Mouse (Mus musculus): Measurements from ENCODE around the gene Mpv17l2. TPM values are rescaled to one million over a fixed set of nuclear protein-coding genes. Genes with fewer than 3 reads are reported as not detected.

Gene Mpv17l2
- polyA plus RNA-seq, 1 experiment from 2014 or later: 36.2 TPM

DNA sequence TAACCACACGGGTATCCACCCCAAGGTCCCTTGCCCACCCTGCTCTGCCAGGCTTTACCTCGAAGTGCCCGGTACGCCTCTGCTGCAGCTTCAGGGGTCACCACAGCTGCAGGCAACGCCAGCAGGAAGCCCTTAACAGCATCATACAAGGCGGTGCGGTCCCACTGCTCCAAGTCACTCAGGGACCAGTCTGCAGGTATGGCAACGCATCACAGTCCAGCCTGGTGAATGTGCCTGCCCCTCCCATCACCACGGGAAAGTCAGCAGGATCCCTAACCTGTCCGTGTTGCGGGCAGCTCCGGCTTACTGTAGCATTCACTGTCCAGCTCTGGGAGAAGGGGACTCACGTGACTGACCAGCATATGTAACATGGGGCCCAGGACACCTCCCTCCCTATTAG lies 11.3 kb upstream of the Mpv17l2 start:
- H3K27me3 ChIP-seq: no peaks in the 10 kb centered on the region
- no peaks in the 10 kb centered on the region for H3K9me3 ChIP-seq
- no peak overlapping the region for H3K4me2 ChIP-seq
- peaks cover 38% of the 10 kb centered on the region for H3K36me3 ChIP-seq
- no peak overlapping the region for H3K4me3 ChIP-seq
- H3K27ac ChIP-seq: no peak overlapping the region
- peaks cover 41% of the 10 kb centered on the region for H3K4me1 ChIP-seq
- WGBS: 90% methylated on average over 13 of the region's 13 CpGs
- ATAC-seq (ENCODE audit: borderline replicate concordance, extremely low read depth, low FRiP score, low TSS enrichment): no peak
- H3K9ac ChIP-seq: no peak overlapping the region

DNA sequence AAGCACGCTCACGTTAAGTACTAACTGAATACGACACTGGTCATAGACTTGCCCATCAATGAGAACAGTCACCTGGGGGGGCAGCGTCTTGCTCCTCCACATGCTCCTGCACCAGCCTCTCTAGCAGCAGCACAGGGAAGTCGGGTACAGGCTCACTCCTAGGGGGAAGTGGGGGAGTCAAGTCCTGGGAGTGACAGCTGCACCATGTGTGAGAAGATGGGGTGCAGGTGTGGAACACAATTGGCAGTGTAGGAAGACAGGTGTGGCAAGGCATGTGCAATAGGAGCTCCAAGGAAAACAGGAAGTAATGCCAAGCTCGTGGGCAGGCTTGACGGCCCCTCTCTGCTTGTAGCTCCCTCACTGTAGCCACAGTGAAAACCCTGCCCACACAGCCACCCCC lies 10.5 kb upstream of the Mpv17l2 start:
- no peak overlapping the region for H3K4me2 ChIP-seq
- H3K27ac ChIP-seq: no peak overlapping the region
- peaks cover 38% of the 10 kb centered on the region for H3K36me3 ChIP-seq
- no peak overlapping the region for H3K9ac ChIP-seq
- H3K4me3 ChIP-seq: no peak overlapping the region
- no peaks in the 10 kb centered on the region for H3K9me3 ChIP-seq
- no peak for ATAC-seq (ENCODE audit: borderline replicate concordance, extremely low read depth, low FRiP score, low TSS enrichment)
- 84% methylated on average over 7 of the region's 7 CpGs for WGBS
- no peaks in the 10 kb centered on the region for H3K27me3 ChIP-seq
- peaks cover 50% of the 10 kb centered on the region for H3K4me1 ChIP-seq

DNA sequence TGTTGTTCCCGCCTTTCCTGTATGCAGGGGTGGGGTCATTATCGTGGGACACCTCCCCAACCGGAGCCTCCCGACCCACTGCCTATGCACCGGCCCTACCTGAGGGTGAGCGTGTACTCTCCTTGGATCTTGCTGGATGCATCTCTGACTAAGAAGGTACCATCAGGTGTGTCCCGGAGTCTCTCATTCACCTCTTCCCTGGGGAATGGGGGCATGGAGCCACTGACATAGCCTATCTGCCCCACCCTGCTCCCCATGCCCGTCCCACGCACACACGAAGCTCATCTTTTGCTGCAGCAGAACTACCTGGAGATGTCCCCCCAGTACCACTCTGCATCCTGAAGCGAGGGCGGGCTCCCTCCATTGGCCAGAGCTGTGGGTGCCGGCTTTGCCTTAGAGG lies 10.0 kb upstream of the Mpv17l2 start:
- ATAC-seq (ENCODE audit: borderline replicate concordance, extremely low read depth, low FRiP score, low TSS enrichment): no peak
- Histone ChIP-seq H3K9me3 (no peaks in the 10 kb centered on the region), H3K36me3 (peaks cover 38% of the 10 kb centered on the region), H3K4me3 (no peak overlapping the region), H3K9ac (no peak overlapping the region), H3K4me2 (no peak overlapping the region), H3K27ac (no peak overlapping the region), H3K27me3 (no peaks in the 10 kb centered on the region), H3K4me1 (peaks cover 52% of the 10 kb centered on the region)
- 88% methylated on average over 13 of the region's 13 CpGs for WGBS

DNA sequence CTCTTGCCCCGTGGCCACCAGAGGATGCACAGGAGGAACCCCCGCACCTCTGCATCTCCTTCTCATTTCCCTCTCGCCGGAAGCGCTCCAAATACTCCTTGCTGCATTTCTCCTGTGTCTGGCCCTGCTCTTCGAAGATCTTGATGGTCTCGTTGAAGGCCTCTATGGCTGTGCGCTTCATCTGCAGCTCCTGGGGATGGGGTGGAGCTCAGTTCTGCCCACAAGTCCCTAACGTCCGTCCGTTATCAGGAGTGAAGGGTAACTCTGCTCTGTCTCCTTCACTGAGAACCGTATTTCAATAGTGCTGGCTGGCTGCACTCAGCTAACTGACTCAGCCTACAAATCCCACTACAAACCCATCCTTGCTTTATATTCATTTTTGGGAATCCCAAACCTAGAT lies 9.1 kb upstream of the Mpv17l2 start:
- H3K9me3 ChIP-seq: no peaks in the 10 kb centered on the region
- no peak overlapping the region for H3K27ac ChIP-seq
- ATAC-seq (ENCODE audit: borderline replicate concordance, extremely low read depth, low FRiP score, low TSS enrichment): no peak
- H3K27me3 ChIP-seq: no peaks in the 10 kb centered on the region
- no peak overlapping the region for H3K4me2 ChIP-seq
- 66% methylated on average over 12 of the region's 12 CpGs for WGBS
- peaks cover 49% of the 10 kb centered on the region for H3K4me1 ChIP-seq
- peaks cover 38% of the 10 kb centered on the region for H3K36me3 ChIP-seq
- no peak overlapping the region for H3K4me3 ChIP-seq
- H3K9ac ChIP-seq: no peak overlapping the region

DNA sequence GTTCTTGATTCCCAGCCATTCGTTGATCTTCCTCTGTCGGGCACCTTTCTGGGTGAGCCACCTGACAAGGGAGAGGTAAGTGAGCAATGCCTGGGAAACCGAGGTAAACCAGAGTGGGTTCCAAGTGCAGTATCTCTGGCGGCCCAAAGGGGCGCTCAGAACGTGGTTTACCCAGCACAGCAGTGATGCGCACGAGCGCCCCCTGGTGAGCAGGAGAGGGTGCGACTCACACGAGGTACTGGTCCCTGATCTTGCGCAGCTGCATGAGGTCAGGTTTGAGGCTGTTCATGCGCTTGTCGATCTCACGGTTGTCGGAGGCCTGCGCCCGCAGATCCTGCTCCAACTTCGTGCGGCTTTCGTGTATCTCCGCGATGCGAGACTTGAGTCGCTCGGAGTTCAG lies 8.6 kb upstream of the Mpv17l2 start:
- Histone ChIP-seq H3K9me3 (no peaks in the 10 kb centered on the region), H3K27me3 (no peaks in the 10 kb centered on the region), H3K4me2 (no peak overlapping the region), H3K27ac (no peak overlapping the region), H3K4me3 (no peak overlapping the region), H3K4me1 (peaks cover 44% of the 10 kb centered on the region), H3K36me3 (peaks cover 38% of the 10 kb centered on the region), H3K9ac (no peak overlapping the region)
- WGBS: 6% methylated on average over 26 of the region's 26 CpGs
- peak; percentile 23; the same call in 1 of the 2 replicates for ATAC-seq (ENCODE audit: borderline replicate concordance, extremely low read depth, low FRiP score, low TSS enrichment)

DNA sequence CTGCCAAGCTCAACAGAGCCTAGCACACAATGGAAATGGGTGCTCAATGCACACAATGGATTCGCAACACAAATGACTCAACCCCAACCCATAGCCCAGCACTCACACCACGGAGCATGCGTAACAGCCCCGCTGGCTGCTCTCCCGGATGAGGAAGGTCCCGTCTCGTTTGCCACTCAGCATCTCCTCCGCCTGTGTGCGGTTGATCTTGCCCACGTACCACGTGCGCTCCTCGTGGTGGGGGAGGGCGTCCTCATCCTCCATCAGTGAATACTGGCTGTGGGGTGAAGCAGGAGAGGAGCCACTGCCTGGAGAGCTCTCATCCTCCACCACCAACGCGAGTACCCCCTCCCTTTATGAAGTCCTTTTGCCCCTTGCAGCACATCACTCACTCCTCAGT lies 8.2 kb upstream of the Mpv17l2 start:
- no peak overlapping the region for H3K4me3 ChIP-seq
- no peak overlapping the region for H3K27ac ChIP-seq
- WGBS: 80% methylated on average over 16 of the region's 16 CpGs
- H3K9ac ChIP-seq: no peak overlapping the region
- H3K4me1 ChIP-seq: peaks cover 40% of the 10 kb centered on the region
- peaks cover 38% of the 10 kb centered on the region for H3K36me3 ChIP-seq
- H3K4me2 ChIP-seq: no peak overlapping the region
- no peaks in the 10 kb centered on the region for H3K27me3 ChIP-seq
- ATAC-seq (ENCODE audit: borderline replicate concordance, extremely low read depth, low FRiP score, low TSS enrichment): no peak
- H3K9me3 ChIP-seq: no peaks in the 10 kb centered on the region

DNA sequence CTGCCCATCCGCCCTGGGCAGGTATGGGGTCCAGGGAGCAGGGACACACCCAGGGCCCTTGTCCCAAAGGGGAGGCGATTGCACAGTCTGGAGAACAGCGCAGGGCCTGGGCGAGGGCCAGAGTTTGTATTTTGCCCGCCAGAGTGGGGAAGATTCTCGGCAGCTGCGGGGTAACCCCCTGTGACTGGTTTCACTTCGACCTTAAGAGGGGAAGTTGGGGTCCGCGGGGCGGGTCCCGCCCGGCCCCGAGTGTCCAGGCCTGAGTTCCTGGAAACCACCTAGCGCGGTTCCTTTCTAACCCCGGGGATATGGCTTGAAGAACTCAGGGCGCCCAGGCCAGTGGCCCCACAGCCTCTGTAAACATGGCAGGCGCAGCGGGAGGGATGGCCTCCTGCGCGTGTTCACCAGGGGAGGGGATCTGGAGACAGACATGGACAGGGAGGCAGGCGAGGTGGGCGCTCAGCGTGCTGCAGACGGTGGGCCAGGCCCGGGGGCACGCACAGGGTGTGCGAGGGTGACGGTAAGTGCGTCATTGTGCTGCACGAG lies 7.6 kb upstream of the Mpv17l2 start:
- Histone ChIP-seq H3K9me3 (no peaks in the 10 kb centered on the region), H3K36me3 (peaks cover 38% of the 10 kb centered on the region), H3K4me3 (no peak overlapping the region), H3K4me1 (peaks cover 36% of the 10 kb centered on the region), H3K4me2 (no peak overlapping the region), H3K9ac (no peak overlapping the region), H3K27ac (no peak overlapping the region), H3K27me3 (no peaks in the 10 kb centered on the region)
- 93% methylated on average over 32 of the region's 32 CpGs for WGBS
- no peak for ATAC-seq (ENCODE audit: borderline replicate concordance, extremely low read depth, low FRiP score, low TSS enrichment)

DNA sequence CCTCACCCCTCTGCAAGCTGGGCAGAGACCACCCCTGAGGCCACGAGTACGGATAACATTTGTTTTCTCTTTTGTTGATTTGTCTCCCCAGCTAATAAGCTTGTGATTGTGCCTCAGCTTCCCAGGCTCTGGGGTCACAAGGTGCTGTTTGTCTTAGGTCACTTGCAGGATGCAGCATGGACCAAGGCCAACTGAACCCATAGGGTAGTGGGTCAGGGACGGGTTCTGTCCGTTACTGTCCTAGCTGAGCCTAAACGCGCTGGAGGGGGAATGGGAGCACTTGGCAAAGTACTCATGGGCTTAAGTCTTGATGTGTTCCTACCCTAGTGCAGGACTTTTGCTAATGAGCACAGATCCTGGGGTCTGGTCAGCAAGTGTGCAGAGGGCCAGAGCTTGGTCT lies 6.8 kb upstream of the Mpv17l2 start:
- ATAC-seq (ENCODE audit: borderline replicate concordance, extremely low read depth, low FRiP score, low TSS enrichment): no peak
- WGBS: 74% methylated on average over 6 of the region's 6 CpGs
- no peak overlapping the region; the same call in 1 of the 2 replicates for H3K4me2 ChIP-seq
- no peak overlapping the region for H3K4me3 ChIP-seq
- H3K36me3 ChIP-seq: peaks cover 38% of the 10 kb centered on the region
- no peak overlapping the region for H3K9ac ChIP-seq
- peaks cover 28% of the 10 kb centered on the region for H3K4me1 ChIP-seq
- no peak overlapping the region; the same call in 1 of the 2 replicates for H3K27ac ChIP-seq
- H3K9me3 ChIP-seq: no peaks in the 10 kb centered on the region
- H3K27me3 ChIP-seq: no peaks in the 10 kb centered on the region

DNA sequence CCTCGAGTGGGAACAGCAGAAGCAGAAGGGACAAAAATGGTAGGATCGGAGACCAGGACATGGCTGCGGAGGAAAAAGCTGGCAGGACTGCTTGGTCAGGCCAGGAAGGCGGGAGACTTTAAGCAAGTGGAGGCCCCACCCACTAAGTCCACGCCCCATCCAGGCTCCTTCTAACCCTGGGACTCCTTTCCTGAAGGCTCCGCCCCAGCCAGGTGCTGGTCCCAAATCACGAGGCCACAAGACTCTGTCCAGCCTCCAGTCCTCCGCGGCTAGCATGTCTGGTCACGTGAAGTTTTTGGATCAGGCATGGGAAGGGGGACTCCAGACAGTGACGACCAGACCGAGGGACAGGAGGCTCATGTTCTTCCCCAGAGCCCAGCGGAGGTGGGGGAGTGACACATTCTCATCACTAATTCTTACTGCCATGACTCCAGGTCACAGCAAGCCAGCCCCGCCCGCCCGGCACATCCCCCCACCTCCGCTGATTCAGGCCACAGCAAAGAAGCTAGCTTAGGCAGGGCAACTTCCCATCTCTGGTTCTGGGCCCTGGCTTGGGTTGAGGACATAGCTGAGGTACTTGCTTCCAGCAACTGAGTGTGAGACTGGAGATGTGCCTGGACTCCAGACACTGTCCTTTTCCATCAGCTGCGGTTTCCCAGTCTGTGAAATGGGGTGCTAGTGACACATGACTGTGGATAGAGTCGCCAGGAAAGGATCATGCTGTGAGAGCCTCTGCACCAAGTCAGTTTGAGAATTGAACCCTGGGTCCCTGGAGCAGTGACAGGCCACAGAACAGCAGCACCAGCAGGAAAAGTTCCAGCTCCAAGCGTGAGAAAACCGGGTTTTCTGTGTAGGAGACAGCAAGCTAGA lies 6.1 kb upstream of the Mpv17l2 start:
- Histone ChIP-seq H3K4me1 (peaks cover 27% of the 10 kb centered on the region), H3K27ac (peak overlapping the region; percentile 70), H3K9ac (peak overlapping the region; percentile 61), H3K4me2 (peak overlapping the region; percentile 97), H3K4me3 (peak overlapping the region; percentile 52), H3K36me3 (peaks cover 34% of the 10 kb centered on the region), H3K9me3 (no peaks in the 10 kb centered on the region), H3K27me3 (no peaks in the 10 kb centered on the region)
- 6% methylated on average over 21 of the region's 21 CpGs for WGBS
- peak; percentile 72 for ATAC-seq (ENCODE audit: borderline replicate concordance, extremely low read depth, low FRiP score, low TSS enrichment)

DNA sequence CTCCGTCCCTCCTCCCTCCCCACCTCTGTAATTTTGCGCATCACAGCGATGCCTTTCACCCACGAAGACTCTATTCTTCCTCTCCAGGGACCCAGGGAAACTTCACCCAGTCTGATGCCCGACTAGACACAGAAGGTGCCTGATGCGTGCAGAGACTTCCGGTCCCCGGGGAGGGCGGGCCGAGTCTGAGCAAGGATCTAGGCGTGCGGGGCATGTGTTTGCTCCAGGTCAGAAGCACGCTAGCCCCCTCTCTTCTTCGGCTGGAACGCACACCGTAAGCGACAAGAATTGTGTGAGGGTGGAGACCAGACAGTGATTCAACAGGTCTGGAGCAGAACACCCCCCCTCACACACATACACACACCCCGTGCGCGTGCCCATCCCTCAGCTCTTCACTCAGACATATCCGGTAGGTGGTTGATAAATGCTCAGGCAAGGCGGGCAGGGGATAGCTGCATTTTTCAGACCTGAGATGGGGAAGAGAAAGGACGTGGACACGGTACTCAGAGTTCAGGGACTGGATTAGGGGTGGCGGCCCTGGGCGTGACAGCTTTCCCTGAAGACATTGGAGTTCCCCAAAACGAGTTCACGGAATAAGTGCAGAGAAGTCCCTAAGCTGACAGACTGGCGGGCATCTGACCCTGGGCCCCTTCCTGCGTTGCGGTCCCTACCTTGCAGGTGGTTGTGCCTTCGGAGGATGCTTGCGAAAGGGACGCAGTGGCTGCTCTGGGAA lies 5.3 kb upstream of the Mpv17l2 start:
- Histone ChIP-seq H3K36me3 (peaks cover 26% of the 10 kb centered on the region), H3K9me3 (no peaks in the 10 kb centered on the region), H3K4me2 (peak overlapping the region; percentile 97), H3K4me1 (peaks cover 34% of the 10 kb centered on the region), H3K9ac (peak overlapping the region; percentile 61), H3K27ac (peak overlapping the region; percentile 70), H3K27me3 (no peaks in the 10 kb centered on the region), H3K4me3 (peak overlapping the region; percentile 52)
- ATAC-seq (ENCODE audit: borderline replicate concordance, extremely low read depth, low FRiP score, low TSS enrichment): no peak
- 1% methylated on average over 34 of the region's 34 CpGs for WGBS

DNA sequence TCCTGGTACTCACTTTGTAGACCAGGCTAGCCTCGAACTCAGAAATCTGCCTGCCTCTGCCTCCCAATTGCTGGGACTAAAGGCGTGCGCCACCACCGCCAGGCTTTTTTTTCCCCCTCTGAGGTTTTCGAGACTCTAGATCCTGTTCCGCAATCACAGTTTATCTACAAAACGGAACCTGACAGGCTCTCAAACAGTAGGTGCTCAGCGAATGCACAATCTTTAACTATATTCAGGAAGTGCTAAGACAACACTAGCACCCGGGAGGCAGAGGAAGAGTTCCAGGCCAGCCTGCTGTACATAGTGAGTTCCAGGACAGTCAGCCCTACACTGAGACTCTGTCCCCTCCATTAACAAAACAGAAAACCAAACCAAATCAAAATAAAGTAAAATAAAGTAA lies 4.6 kb upstream of the Mpv17l2 start:
- Histone ChIP-seq H3K9me3 (no peaks in the 10 kb centered on the region), H3K27me3 (no peaks in the 10 kb centered on the region), H3K4me2 (peak overlapping the region; percentile 97), H3K4me1 (peaks cover 35% of the 10 kb centered on the region), H3K27ac (no peak overlapping the region), H3K36me3 (peaks cover 19% of the 10 kb centered on the region), H3K9ac (no peak overlapping the region; the same call in 1 of the 2 replicates), H3K4me3 (peak overlapping the region; percentile 52)
- ATAC-seq (ENCODE audit: borderline replicate concordance, extremely low read depth, low FRiP score, low TSS enrichment): no peak
- 61% methylated on average over 9 of the region's 9 CpGs for WGBS

DNA sequence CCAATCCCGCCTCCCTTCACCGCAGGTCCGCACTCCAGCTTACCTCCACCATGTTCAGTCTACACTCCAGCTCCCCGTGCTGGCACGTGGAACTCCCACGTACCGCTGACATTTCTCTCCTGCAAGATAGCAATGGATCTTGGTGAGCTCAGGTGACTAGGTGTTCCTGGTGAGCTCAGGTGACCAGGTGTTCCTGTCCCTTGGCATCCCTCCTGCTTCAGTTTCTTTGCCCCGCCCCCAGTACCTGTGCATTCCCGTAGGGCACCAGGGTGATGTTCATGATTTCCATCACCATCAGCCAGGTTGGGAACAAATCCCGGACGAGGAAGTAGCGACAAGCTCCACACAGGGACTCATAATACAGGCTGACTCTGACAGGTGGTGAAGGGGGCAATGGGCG lies 3.9 kb upstream of the Mpv17l2 start:
- H3K36me3 ChIP-seq: peaks cover 14% of the 10 kb centered on the region
- no peak overlapping the region for H3K4me3 ChIP-seq
- no peak overlapping the region for H3K9ac ChIP-seq
- H3K27me3 ChIP-seq: no peaks in the 10 kb centered on the region
- 84% methylated on average over 13 of the region's 13 CpGs for WGBS
- peak overlapping the region; percentile 97; the same call in 1 of the 2 replicates for H3K4me2 ChIP-seq
- no peak overlapping the region for H3K27ac ChIP-seq
- no peaks in the 10 kb centered on the region for H3K9me3 ChIP-seq
- ATAC-seq (ENCODE audit: borderline replicate concordance, extremely low read depth, low FRiP score, low TSS enrichment): no peak
- peaks cover 41% of the 10 kb centered on the region for H3K4me1 ChIP-seq
